Mouse (Mus musculus): Measurements from ENCODE around the gene Akr1a1. TPM values are rescaled to one million over a fixed set of nuclear protein-coding genes. Genes with fewer than 3 reads are reported as not detected.
"Not testable (repeated sequence)": the region's sequence is repeated elsewhere in the genome, so short reads cannot be mapped to it uniquely, and the experiment has no call there.

Akr1a1 gene
- polyA plus RNA-seq, 1 experiment from 2014 or later = 799 TPM

DNA sequence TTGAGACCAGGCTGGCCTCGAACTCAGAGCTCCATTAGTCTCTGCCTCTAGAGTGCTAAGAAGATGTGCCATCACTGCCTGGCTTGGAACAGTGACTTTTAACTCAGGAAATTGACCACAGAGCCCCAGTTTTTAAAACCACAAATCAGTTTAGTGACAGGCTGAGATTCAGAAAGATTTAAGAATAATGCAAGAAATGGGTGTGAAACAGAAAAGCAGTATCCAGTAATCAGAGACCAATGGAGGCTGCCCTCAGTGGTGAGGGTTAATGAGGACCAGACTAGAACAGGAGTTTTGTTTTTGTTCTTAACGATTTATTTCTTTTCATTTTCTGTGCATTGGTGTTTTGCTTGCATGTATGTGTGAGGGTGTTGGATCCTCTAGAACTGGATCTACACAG, 33.2 kb upstream of the Akr1a1 start:
- ATAC-seq = no peak
- H3K9me3 ChIP-seq (ENCODE audit: control insufficient read depth, low read length) = no peaks in the 10 kb centered on the region
- no peak overlapping the region; the same call in 1 of the 2 replicates for H3K4me3 ChIP-seq (ENCODE audit: low read length)
- peak overlapping the region; percentile 78 for H3K27ac ChIP-seq (ENCODE audit: low read depth, low read length)
- no peak overlapping the region; the same call in 1 of the 2 replicates for H3K9ac ChIP-seq (ENCODE audit: low read depth, low read length)
- no peaks in the 10 kb centered on the region for H3K27me3 ChIP-seq (replicated peaks; ENCODE audit: control insufficient read depth, insufficient read depth, low read length)
- peak overlapping the region; percentile 83 for H3K4me2 ChIP-seq (ENCODE audit: low read length)
- 82% methylated on average over 2 of the region's 2 CpGs for WGBS
- peaks cover 11% of the 10 kb centered on the region for H3K4me1 ChIP-seq (ENCODE audit: control insufficient read depth, insufficient read depth, low read depth, low read length)
- peaks cover 4% of the 10 kb centered on the region; the same call in 1 of the 2 replicates for H3K36me3 ChIP-seq (ENCODE audit: control insufficient read depth, insufficient read depth, low read length)

DNA sequence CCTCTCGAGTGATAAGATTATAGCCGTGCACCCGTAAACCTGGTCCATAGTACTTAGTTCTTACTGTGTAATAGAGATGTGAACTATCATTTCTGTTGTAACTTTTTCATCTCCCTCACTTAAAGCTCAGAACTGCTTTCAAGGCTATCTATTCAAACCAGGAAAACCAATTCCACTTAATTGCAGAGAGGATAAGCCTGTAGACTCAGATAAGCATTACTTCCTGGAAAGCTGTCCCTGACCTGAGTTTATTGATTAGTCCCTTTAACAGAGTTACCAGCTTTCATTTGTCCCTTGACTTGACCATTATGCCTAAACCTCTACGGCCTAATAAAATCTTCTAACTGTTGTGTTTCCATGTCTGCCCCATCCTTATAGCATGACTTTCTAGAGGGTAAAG, 32.5 kb upstream of the Akr1a1 start:
- Histone ChIP-seq H3K27me3 (replicated peaks; ENCODE audit: control insufficient read depth, insufficient read depth, low read length) (no peaks in the 10 kb centered on the region), H3K4me1 (ENCODE audit: control insufficient read depth, insufficient read depth, low read depth, low read length) (peaks cover 11% of the 10 kb centered on the region), H3K4me3 (ENCODE audit: low read length) (no peak overlapping the region), H3K27ac (ENCODE audit: low read depth, low read length) (no peak overlapping the region), H3K36me3 (ENCODE audit: control insufficient read depth, insufficient read depth, low read length) (no peaks in the 10 kb centered on the region), H3K4me2 (ENCODE audit: low read length) (no peak overlapping the region), H3K9ac (ENCODE audit: low read depth, low read length) (no peak overlapping the region), H3K9me3 (ENCODE audit: control insufficient read depth, low read length) (no peaks in the 10 kb centered on the region)
- no peak for ATAC-seq
- 94% methylated on average over 4 of the region's 4 CpGs for WGBS

DNA sequence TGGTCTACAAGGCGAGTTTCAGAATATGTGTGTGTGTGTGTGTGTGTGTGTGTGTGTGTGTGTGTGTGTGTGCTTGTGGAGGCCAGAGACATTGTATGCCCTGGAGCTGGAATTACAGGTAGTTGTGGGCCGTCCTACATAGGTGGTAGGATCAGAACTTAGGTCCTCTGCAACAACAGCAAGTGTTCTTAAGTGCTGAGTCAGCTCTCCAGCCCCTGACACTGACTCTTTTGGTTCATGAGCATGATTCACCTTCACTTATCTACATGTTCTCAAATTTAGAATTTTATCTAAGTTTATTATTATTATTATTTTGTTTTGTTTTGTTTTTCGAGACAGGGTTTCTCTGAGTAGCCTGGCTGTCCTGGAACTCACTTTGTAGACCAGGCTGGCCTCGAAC, 29.0 kb upstream of the Akr1a1 start:
- 93% methylated on average over 4 of the region's 4 CpGs for WGBS
- not testable (repeated sequence) for H3K4me3 ChIP-seq (ENCODE audit: low read length); H3K4me1 ChIP-seq (ENCODE audit: control insufficient read depth, insufficient read depth, low read depth, low read length); H3K27me3 ChIP-seq (replicated peaks; ENCODE audit: control insufficient read depth, insufficient read depth, low read length); H3K9me3 ChIP-seq (ENCODE audit: control insufficient read depth, low read length); H3K27ac ChIP-seq (ENCODE audit: low read depth, low read length); H3K36me3 ChIP-seq (ENCODE audit: control insufficient read depth, insufficient read depth, low read length); H3K4me2 ChIP-seq (ENCODE audit: low read length); H3K9ac ChIP-seq (ENCODE audit: low read depth, low read length); ATAC-seq

DNA sequence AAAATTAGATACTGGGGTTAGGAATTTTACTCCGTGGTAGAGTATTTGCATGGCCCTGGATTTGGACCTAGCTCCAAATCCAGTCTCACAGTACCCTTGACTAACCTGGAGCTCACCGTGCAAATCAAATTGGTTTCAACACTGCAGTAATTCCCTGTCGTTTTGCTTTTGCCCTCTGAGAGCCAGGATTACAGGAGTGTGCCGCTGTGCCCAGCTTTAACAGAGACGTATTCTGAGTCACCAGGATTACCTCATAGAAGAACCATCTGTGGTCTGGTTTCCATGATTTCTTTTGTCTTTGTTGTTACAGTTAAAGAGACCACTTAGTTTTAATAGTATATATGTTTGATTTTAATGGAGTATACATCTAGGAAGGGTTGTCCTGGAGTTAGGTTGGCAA, 27.7 kb upstream of the Akr1a1 start:
- H3K4me1 ChIP-seq (ENCODE audit: control insufficient read depth, insufficient read depth, low read depth, low read length) = no peaks in the 10 kb centered on the region
- WGBS = 71% methylated on average over 5 of the region's 5 CpGs

DNA sequence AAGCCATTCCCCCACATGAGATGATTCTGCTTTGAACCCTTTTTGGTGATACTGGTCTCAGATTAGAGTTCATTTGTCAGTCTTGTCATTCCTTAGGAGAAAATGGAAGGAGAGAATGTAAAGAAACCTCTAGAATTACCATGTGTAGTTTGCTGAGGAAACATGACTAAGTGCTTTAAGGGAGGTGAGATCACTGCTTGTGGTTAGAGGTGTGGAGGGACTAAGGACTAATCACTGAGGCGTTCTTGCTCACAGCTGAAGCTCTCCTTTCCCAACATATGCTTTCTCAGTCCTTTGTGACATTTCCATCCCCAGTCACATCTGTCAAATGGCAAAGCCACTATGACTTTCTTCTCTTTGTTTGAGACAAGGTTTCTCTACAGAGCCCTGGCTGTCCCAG, 26.3 kb upstream of the Akr1a1 start:
- Histone ChIP-seq H3K27ac (ENCODE audit: low read depth, low read length) (no peak overlapping the region), H3K4me1 (ENCODE audit: control insufficient read depth, insufficient read depth, low read depth, low read length) (no peaks in the 10 kb centered on the region), H3K4me2 (ENCODE audit: low read length) (no peak overlapping the region), H3K27me3 (replicated peaks; ENCODE audit: control insufficient read depth, insufficient read depth, low read length) (no peaks in the 10 kb centered on the region), H3K4me3 (ENCODE audit: low read length) (no peak overlapping the region), H3K9ac (ENCODE audit: low read depth, low read length) (no peak overlapping the region), H3K36me3 (ENCODE audit: control insufficient read depth, insufficient read depth, low read length) (no peaks in the 10 kb centered on the region), H3K9me3 (ENCODE audit: control insufficient read depth, low read length) (no peaks in the 10 kb centered on the region)
- WGBS = 82% methylated on average over 1 of the region's 1 CpGs
- no peak for ATAC-seq

More for the DNA sequence above, 27.7 kb upstream of the Akr1a1 start:
- no peaks in the 10 kb centered on the region for H3K36me3 ChIP-seq (ENCODE audit: control insufficient read depth, insufficient read depth, low read length)
- H3K27ac ChIP-seq (ENCODE audit: low read depth, low read length) = no peak overlapping the region
- H3K27me3 ChIP-seq (replicated peaks; ENCODE audit: control insufficient read depth, insufficient read depth, low read length) = no peaks in the 10 kb centered on the region
- no peak for ATAC-seq
- no peak overlapping the region for H3K9ac ChIP-seq (ENCODE audit: low read depth, low read length)
- H3K9me3 ChIP-seq (ENCODE audit: control insufficient read depth, low read length) = no peaks in the 10 kb centered on the region
- H3K4me2 ChIP-seq (ENCODE audit: low read length) = no peak overlapping the region
- no peak overlapping the region for H3K4me3 ChIP-seq (ENCODE audit: low read length)

DNA sequence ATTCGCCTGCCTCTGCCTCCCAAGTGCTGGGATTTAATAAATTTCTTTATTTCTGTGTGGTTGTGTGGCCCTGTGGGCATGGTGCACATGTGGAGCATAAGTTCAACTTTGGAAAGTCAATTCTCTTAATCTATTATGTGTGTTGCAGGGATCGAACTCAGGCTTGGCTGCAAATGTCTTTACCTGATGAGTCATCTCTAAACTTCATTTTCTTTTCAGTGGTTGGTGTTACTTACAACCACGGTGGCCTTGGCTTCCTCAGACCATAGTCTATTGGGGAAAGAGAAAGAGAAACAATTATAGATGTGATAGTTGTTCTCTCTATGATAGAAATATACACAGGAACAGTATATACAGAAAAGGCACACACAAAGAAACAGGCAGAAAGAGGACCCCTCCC, 24.5 kb upstream of the Akr1a1 start:
- Histone ChIP-seq H3K27ac (ENCODE audit: low read depth, low read length) (no peak overlapping the region), H3K4me3 (ENCODE audit: low read length) (no peak overlapping the region), H3K9me3 (ENCODE audit: control insufficient read depth, low read length) (no peaks in the 10 kb centered on the region), H3K9ac (ENCODE audit: low read depth, low read length) (no peak overlapping the region), H3K4me2 (ENCODE audit: low read length) (no peak overlapping the region), H3K4me1 (ENCODE audit: control insufficient read depth, insufficient read depth, low read depth, low read length) (no peaks in the 10 kb centered on the region), H3K27me3 (replicated peaks; ENCODE audit: control insufficient read depth, insufficient read depth, low read length) (no peaks in the 10 kb centered on the region), H3K36me3 (ENCODE audit: control insufficient read depth, insufficient read depth, low read length) (no peaks in the 10 kb centered on the region)
- no peak for ATAC-seq
- 86% methylated on average over 3 of the region's 3 CpGs for whole genome bisulfite sequencing

DNA sequence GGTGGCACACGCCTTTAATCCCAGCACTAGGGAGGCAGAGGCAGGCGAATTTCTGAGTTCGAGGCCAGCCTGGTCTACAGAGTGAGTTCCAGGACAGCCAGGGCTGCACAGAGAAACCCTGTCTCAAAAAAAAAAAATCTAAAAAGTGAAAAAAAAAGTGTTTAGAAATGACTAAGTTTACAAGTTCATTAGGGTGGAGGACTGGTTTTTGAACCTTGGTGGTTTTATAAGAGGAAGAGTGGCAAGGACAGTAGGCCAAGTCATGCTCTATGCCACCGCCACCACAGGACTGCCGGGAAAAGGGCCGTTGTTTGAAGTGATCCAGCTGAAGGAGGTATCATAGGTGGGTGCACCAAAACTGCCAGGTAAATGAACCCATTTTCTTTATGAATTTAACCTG, 23.3 kb upstream of the Akr1a1 start:
- H3K4me1 ChIP-seq (ENCODE audit: control insufficient read depth, insufficient read depth, low read depth, low read length); H3K4me3 ChIP-seq (ENCODE audit: low read length); ATAC-seq; H3K9ac ChIP-seq (ENCODE audit: low read depth, low read length); H3K27ac ChIP-seq (ENCODE audit: low read depth, low read length); H3K9me3 ChIP-seq (ENCODE audit: control insufficient read depth, low read length); H3K4me2 ChIP-seq (ENCODE audit: low read length); H3K27me3 ChIP-seq (replicated peaks; ENCODE audit: control insufficient read depth, insufficient read depth, low read length); H3K36me3 ChIP-seq (ENCODE audit: control insufficient read depth, insufficient read depth, low read length): not testable (repeated sequence)
- 93% methylated on average over 6 of the region's 6 CpGs for WGBS

DNA sequence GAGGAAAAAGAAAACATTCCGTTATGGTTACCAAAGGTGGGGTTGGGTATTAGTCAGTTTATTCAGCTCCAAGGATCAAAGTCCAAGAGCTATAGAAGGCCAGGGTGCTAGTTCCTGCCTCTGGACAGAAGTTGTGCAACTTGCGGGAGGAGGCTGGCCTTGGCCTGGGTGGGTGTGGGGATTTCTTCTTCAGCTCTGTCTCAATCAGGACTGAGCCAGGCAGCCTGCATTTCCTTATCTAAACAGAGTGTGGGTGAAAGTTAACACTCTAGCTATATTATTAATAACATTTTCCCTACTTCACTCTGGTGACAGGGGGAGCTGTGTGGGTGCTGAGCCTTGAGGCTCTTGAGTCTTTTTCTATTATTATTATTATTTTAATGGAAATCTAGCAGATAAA, 21.3 kb upstream of the Akr1a1 start:
- WGBS = 86% methylated on average over 2 of the region's 2 CpGs
- H3K4me3 ChIP-seq (ENCODE audit: low read length) = no peak overlapping the region
- no peak overlapping the region for H3K9ac ChIP-seq (ENCODE audit: low read depth, low read length)
- no peaks in the 10 kb centered on the region for H3K36me3 ChIP-seq (ENCODE audit: control insufficient read depth, insufficient read depth, low read length)
- H3K4me1 ChIP-seq (ENCODE audit: control insufficient read depth, insufficient read depth, low read depth, low read length) = no peaks in the 10 kb centered on the region
- H3K9me3 ChIP-seq (ENCODE audit: control insufficient read depth, low read length) = no peaks in the 10 kb centered on the region
- no peaks in the 10 kb centered on the region for H3K27me3 ChIP-seq (replicated peaks; ENCODE audit: control insufficient read depth, insufficient read depth, low read length)
- no peak overlapping the region for H3K27ac ChIP-seq (ENCODE audit: low read depth, low read length)
- no peak overlapping the region for H3K4me2 ChIP-seq (ENCODE audit: low read length)
- ATAC-seq = no peak

DNA sequence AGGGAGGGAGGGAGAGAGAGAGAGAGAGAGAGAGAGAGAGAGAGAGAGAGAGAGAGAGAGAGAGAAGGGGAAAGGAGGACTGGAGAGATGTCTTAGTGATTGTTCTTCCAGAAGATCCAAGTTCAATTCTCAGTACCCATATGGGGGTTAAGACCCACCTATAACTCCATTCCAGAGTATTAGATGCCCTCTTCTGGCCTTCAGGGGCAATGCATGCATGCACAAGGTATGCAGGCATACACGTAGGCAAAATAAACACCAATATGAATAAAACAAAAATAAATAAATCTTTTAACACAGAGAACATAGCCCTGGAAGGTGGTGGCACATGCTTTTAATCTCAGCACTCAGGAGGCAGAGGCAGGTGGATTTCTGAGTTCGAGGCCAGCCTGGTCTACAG, 17.8 kb upstream of the Akr1a1 start:
- Histone ChIP-seq H3K27me3 (replicated peaks; ENCODE audit: control insufficient read depth, insufficient read depth, low read length) (no peaks in the 10 kb centered on the region), H3K4me2 (ENCODE audit: low read length) (no peak overlapping the region), H3K27ac (ENCODE audit: low read depth, low read length) (no peak overlapping the region), H3K36me3 (ENCODE audit: control insufficient read depth, insufficient read depth, low read length) (no peaks in the 10 kb centered on the region), H3K4me3 (ENCODE audit: low read length) (no peak overlapping the region), H3K9ac (ENCODE audit: low read depth, low read length) (no peak overlapping the region), H3K4me1 (ENCODE audit: control insufficient read depth, insufficient read depth, low read depth, low read length) (no peaks in the 10 kb centered on the region), H3K9me3 (ENCODE audit: control insufficient read depth, low read length) (no peaks in the 10 kb centered on the region)
- WGBS = 58% methylated on average over 2 of the region's 2 CpGs
- ATAC-seq = no peak

DNA sequence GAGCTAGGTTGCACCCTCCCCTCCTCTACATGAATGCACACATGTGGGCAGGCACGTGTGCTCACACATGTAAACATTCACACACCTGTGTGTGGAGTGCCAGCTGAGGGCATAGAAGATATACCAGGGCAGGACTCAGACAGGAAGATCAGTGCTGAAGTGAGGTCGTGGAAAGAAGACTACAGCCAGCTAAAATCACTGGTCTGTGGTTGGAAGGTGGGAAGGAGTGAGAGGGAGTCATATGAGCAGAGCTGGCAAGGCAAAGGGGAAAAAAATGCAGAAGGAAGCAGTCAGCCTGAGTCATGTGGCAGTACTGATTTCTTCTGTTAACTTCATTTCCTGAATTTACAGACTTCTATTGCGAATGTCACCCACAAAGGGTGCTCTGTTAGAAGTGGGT, 16.7 kb upstream of the Akr1a1 start:
- no peak overlapping the region for H3K4me3 ChIP-seq (ENCODE audit: low read length)
- no peaks in the 10 kb centered on the region for H3K27me3 ChIP-seq (replicated peaks; ENCODE audit: control insufficient read depth, insufficient read depth, low read length)
- no peaks in the 10 kb centered on the region for H3K36me3 ChIP-seq (ENCODE audit: control insufficient read depth, insufficient read depth, low read length)
- H3K27ac ChIP-seq (ENCODE audit: low read depth, low read length) = no peak overlapping the region
- no peak for ATAC-seq
- no peak overlapping the region for H3K4me2 ChIP-seq (ENCODE audit: low read length)
- WGBS = 76% methylated on average over 3 of the region's 3 CpGs
- H3K4me1 ChIP-seq (ENCODE audit: control insufficient read depth, insufficient read depth, low read depth, low read length) = no peaks in the 10 kb centered on the region
- H3K9ac ChIP-seq (ENCODE audit: low read depth, low read length) = no peak overlapping the region
- H3K9me3 ChIP-seq (ENCODE audit: control insufficient read depth, low read length) = no peaks in the 10 kb centered on the region
